Mouse (Mus musculus): ENCODE results near the gene Slc1a3.
"Not testable (repeated sequence)": the region's sequence is repeated elsewhere in the genome, so short reads cannot be mapped to it uniquely, and the experiment has no call there.

The Slc1a3 gene

GRCm38 (mm10) chr15:8706613-8707012 is 4.0 kb downstream of the Slc1a3 start:
- in situ Hi-C loops (cut with MseI, MboI): no loop called here

GRCm38 (mm10) chr15:8706178-8706577 is 4.4 kb downstream of the Slc1a3 start:
- in situ Hi-C loops (cut with MseI, MboI): no loop called here

- in situ Hi-C loops (cut with MseI, MboI): not testable (repeated sequence)
Measured at GRCm38 (mm10) chr15:8705560-8705959, 5.0 kb downstream of the Slc1a3 start.

GRCm38 (mm10) chr15:8697976-8698375 is 12.6 kb downstream of the Slc1a3 start:
- in situ Hi-C loops (cut with MseI, MboI): no loop called here

GRCm38 (mm10) chr15:8697500-8697899 is 13.1 kb downstream of the Slc1a3 start:
- in situ Hi-C loops (cut with MseI, MboI): no loop called here

- in situ Hi-C loops (cut with MseI, MboI): not testable (repeated sequence)
Measured at GRCm38 (mm10) chr15:8690141-8690540, 20.4 kb downstream of the Slc1a3 start.

GRCm38 (mm10) chr15:8686846-8687245 is 23.7 kb downstream of the Slc1a3 start:
- in situ Hi-C loops (cut with MseI, MboI): no loop called here

- in situ Hi-C loops (cut with MseI, MboI): no loop called here
Measured at GRCm38 (mm10) chr15:8685506-8685905, 25.1 kb downstream of the Slc1a3 start.

GRCm38 (mm10) chr15:8684263-8684662 is 26.3 kb downstream of the Slc1a3 start:
- in situ Hi-C loops (cut with MseI, MboI): no loop called here

- in situ Hi-C loops (cut with MseI, MboI): no loop called here
Measured at GRCm38 (mm10) chr15:8682871-8683270, 27.7 kb downstream of the Slc1a3 start.

- in situ Hi-C loops (cut with MseI, MboI): no loop called here
Measured at GRCm38 (mm10) chr15:8682421-8682820, 28.1 kb downstream of the Slc1a3 start.

GRCm38 (mm10) chr15:8681971-8682370 is 28.6 kb downstream of the Slc1a3 start:
- in situ Hi-C loops (cut with MseI, MboI): no loop called here

GRCm38 (mm10) chr15:8681009-8681408 is 29.6 kb downstream of the Slc1a3 start:
- in situ Hi-C loops (cut with MseI, MboI): no loop called here

- in situ Hi-C loops (cut with MseI, MboI): no loop called here
Measured at GRCm38 (mm10) chr15:8676959-8677358, 33.6 kb downstream of the Slc1a3 start.

- in situ Hi-C loops (cut with MseI, MboI): no loop called here
Measured at GRCm38 (mm10) chr15:8676211-8676691, 34.3 kb downstream of the Slc1a3 start.

- in situ Hi-C loops (cut with MseI, MboI): no loop called here
Measured at GRCm38 (mm10) chr15:8675616-8676015, 34.9 kb downstream of the Slc1a3 start.

GRCm38 (mm10) chr15:8672532-8672931 is 38.0 kb downstream of the Slc1a3 start:
- in situ Hi-C loops (cut with MseI, MboI): no loop called here

GRCm38 (mm10) chr15:8667849-8668522 is 42.6 kb downstream of the Slc1a3 start:
- in situ Hi-C loops (cut with MseI, MboI): no loop called here

GRCm38 (mm10) chr15:8665675-8666350 is 44.8 kb downstream of the Slc1a3 start:
- in situ Hi-C loops (cut with MseI, MboI): no loop called here

GRCm38 (mm10) chr15:8663348-8664099 is 47.0 kb downstream of the Slc1a3 start:
- in situ Hi-C loops (cut with MseI, MboI): no loop called here

- in situ Hi-C loops (cut with MseI, MboI): no loop called here
Measured at GRCm38 (mm10) chr15:8661856-8662255, 48.7 kb downstream of the Slc1a3 start.

- in situ Hi-C loops (cut with MseI, MboI): no loop called here
Measured at GRCm38 (mm10) chr15:8659977-8660376, 50.6 kb downstream of the Slc1a3 start.
